Mouse (Mus musculus) heart, postnatal 36 days (tissue): Measurements from ENCODE around the gene Poc1a. TPM values are rescaled to one million over a fixed set of nuclear protein-coding genes. Genes with fewer than 3 reads are reported as not detected.

Source experiments
- DNase-seq, 2 experiments: peaks; one replicate each; pipeline ENCODE4 v3.0.0; 2021 to 2022
- intact Hi-C: fragments of 180-260 bp; cut with DNase I; formaldehyde crosslinking; loops from one replicate; pipeline ENCODE4 v1.15.1; 2025
- total RNA-seq, 2 experiments: library from RNA; stranded (reverse); gene quantifications; 2 replicates each; pipeline ENCODE4 v1.2.3; 2021

Gene Poc1a
- total RNA-seq, 2 experiments from 2014 or later: 4.1 TPM

DNA sequence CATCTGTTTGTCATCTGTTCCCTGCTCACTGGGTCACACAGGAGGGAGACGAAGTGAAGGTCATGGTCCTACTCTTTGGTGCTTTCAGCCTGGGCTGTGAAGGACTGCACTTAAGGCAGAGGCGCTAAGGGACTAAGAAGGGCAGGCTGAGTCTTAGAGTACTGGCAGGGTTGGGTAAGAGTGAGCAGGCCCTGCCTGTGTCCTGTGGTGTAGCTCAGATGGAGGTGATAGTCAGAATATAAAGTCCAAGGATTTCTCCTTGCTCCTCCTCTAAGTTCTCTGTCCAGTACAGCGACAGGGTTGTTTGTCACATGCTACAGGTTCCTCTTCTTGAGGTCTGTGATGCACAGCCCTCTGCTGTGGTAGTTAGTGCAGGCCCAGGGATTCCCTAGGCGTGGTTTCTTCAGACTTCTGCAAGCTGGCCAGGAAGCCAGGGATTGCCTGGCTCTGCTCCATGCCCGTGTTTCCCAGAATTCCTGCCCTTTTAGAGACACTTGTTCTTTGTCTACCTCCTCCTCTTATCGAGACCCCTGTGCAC lies 15.8 kb downstream of the Poc1a start:
- no peak for DNase-seq
- intact Hi-C loops: no loop called here

GRCm38 (mm10) chr9:106300176-106300803 lies 19.4 kb downstream of the Poc1a start:
- intact Hi-C loops: no loop called here
- no peak for DNase-seq

GRCm38 (mm10) chr9:106300949-106301348 lies 20.1 kb downstream of the Poc1a start:
- intact Hi-C loops: no loop called here

GRCm38 (mm10) chr9:106301446-106302080 lies 20.7 kb downstream of the Poc1a start:
- intact Hi-C loops: no loop called here
- no peak for DNase-seq

More at GRCm38 (mm10) chr9:106300949-106301348, 20.1 kb downstream of the Poc1a start:
- no peak for DNase-seq

DNA sequence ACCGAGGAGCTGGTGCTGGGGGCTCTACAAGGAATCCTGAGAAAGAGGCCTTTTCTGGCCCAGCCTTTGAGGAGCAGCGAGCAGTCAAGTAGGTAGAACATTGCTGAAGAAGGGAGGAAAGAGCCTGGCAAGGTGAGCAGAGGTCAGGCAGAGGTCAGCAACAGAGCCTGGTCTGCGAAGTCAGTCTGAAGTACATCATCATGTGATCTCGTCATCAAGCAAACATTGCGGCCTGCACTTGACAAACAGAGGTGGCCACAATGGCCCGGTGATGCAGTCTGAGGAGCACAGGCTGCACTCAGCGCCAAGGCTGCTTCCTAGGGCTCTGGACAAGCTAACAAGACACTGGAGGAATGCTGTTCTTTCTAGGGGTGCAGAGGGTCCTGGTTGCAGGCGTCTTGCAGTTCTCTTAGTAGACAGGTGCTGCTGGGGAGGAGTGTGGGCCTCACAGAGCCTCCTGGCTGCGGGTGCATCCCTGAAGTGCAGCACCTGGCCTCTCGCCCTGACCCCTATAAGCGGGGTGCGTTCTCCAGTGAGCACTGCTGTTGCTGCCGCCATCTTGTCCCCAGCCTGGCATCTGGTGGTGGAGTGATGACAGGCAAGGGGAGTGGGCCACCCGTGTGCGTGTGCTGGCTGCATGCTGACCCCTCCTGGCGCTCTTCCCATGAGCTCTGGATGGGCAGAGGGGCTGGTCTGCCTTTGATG lies 21.7 kb downstream of the Poc1a start:
- intact Hi-C loops: no loop called here
- DNase-seq: no peak

GRCm38 (mm10) chr9:106303460-106303960 lies 22.6 kb downstream of the Poc1a start:
- no peak for DNase-seq
- intact Hi-C loops: no loop called here

DNA sequence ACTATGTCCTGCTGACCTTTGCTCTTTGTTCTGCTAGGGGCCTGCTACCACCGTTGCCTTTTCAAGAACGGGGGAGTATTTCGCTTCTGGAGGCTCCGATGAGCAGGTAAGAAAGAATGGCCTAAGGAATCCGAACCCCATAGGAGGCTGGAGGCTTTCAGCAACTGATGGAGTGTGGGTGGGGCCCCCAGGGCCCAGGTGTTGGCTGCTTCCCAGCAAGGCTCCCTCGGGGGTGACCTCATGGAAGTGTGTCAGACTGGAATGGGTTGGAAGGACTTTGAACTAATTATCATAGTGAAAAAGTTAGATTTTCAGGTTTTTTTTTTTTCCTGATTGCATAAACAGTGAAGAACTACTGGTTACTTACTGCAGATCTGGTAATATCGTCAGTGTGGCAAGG lies 24.4 kb downstream of the Poc1a start:
- intact Hi-C loops: loop anchor here (5.0 kb wide), 1 partner anchor 172 kb away; the partner anchor contains the start of genes Parp3 and Rrp9
- no peak for DNase-seq

DNA sequence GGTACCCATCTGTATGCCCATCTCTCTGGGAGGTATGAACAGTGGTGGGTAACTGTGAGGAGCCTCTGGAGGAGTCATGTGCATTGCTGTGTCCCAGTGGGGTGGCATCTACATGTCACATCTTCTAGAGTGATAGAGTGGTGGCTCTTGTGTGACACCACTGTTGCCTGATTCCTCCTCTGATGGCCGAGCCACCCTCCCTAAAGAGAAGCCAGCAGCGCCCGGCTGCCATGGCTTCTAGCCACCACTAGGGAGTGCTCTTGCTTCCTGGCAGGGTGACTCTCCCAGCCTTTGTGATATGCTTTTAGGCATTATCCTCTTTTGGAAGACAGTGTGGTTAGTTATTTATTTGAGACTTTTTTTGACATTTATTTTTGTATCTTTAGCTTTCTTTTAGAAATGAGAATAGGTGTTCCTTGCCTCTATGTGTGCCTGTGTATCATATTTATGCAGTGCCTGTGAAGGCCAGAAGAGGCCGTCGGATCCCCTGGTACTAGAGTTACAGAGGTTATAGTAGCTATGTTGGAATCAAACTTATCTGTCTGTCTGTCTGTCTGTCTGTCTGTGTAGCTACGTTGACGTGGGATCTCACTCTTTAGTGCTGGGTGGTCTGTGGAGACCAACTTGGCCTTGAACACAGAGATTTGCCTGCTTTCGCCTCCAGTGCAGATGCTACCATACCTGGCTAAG lies 25.9 kb downstream of the Poc1a start:
- intact Hi-C loops: loop anchor here (1.0 to 5.0 kb wide), 3 partner anchors 62 to 170 kb away; partner anchors contain the start of genes Dusp7, Parp3 and Rrp9
- peak; percentile 86 to 87 for DNase-seq

- no peak for DNase-seq
- intact Hi-C loops: loop anchor here (5.0 kb wide), 1 partner anchor 169 kb away; the partner anchor contains the start of genes Parp3 and Rrp9
Measured at GRCm38 (mm10) chr9:106308151-106308550, 27.3 kb downstream of the Poc1a start.

- intact Hi-C loops: loop anchor here (5.0 kb wide), 1 partner anchor 169 kb away; the partner anchor contains the start of genes Parp3 and Rrp9
- DNase-seq: peak in 1 of 2 experiments; percentile 30
Measured at GRCm38 (mm10) chr9:106308555-106308954, 27.7 kb downstream of the Poc1a start.

DNA sequence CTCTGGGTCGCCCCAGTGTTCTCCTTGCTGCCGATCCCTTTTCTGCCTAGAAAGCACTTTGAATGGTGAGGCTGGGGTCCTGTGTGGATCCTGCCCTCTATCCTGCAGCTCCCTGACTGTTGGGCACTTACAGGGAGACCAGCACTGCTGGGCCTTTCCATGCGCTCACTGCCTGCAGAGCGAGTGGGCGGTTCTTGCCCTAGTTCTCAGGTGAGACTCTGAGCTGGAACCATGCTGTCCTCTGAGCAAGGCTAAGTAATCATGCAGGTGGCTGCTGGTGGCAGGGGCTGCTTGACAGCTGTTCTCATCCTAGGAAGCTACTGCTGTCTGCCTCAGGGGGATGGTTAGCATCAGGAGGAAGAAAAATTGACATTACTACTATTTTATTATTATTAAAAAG lies 28.1 kb downstream of the Poc1a start:
- no peak for DNase-seq
- intact Hi-C loops: loop anchor here (5.0 kb wide), 1 partner anchor 168 kb away; the partner anchor contains the start of genes Parp3 and Rrp9

GRCm38 (mm10) chr9:106309859-106310258 lies 29.0 kb downstream of the Poc1a start:
- intact Hi-C loops: loop anchor here (2.0 to 5.0 kb wide), 2 partner anchors 35 to 167 kb away; partner anchors contain the start of genes Parp3 and Rrp9

DNA sequence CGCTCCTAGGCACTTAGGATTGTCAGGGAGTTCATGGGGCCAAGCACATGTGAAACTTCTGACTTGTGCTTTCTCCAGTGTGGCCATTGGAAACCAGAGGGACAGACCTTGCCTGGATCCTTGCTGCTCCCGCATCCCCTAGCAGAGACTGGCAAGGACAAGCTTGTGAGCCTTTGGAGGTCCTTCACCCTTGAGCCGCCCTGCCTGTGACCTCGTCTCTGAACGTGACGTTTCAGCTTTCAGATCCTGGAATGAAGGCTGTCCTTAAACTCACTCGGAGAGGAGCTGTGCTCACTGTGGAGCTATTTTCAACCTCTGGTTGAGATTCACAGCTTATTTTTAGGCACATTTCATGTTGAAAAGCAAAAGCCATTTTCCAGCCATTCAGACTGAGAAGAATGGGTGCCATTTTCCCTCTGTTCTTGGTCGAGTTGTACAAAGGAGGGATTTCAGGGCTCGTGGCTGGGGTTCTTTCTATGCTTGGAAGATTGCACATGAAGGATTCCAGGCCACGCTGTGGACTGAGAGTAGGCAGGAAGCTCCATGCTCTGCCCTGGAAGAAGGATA lies 30.8 kb downstream of the Poc1a start:
- intact Hi-C loops: loop anchor here (2.0 kb wide), 1 partner anchor 33 kb away; no protein-coding TSS in a partner anchor
- DNase-seq: no peak

More at GRCm38 (mm10) chr9:106309859-106310258, 29.0 kb downstream of the Poc1a start:
- DNase-seq: no peak

- intact Hi-C loops: no loop called here
- DNase-seq: no peak
Measured at GRCm38 (mm10) chr9:106312950-106313360, 32.1 kb downstream of the Poc1a start.

GRCm38 (mm10) chr9:106314196-106314595 lies 33.3 kb downstream of the Poc1a start:
- no peak for DNase-seq
- intact Hi-C loops: no loop called here

DNA sequence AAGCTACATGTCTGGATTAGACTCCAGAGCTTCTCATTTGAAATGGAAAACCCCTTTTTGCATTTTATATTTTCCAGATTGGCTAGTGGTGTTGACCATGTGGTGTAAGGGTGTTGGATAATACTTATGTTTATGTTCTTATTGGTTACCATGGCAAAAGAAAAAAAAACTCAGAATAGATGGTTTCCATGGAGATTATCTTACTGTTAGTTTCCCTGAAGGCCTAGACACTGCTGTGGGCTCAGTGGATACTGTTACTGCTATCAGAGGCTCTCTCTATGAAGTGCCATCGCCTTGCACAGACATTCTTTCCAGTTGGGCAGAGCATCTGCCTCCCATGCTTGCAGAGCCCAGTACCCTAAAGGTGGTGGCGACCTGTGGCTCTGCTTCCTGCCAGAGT lies 37.2 kb downstream of the Poc1a start:
- no peak for DNase-seq
- intact Hi-C loops: no loop called here

- intact Hi-C loops: no loop called here
- DNase-seq: no peak
Measured at GRCm38 (mm10) chr9:106319095-106319494, 38.2 kb downstream of the Poc1a start.

- no peak for DNase-seq
- intact Hi-C loops: no loop called here
Measured at GRCm38 (mm10) chr9:106322497-106322896, 41.6 kb downstream of the Poc1a start.

- intact Hi-C loops: no loop called here
- no peak for DNase-seq
Measured at GRCm38 (mm10) chr9:106326241-106326640, 45.4 kb downstream of the Poc1a start.
